Mouse (Mus musculus) neural tube, embryonic 11.5 days (tissue): Measurements from ENCODE around the gene Erf. TPM values are rescaled to one million over a fixed set of nuclear protein-coding genes. Genes with fewer than 3 reads are reported as not detected.
A peak's percentile ranks its signal among the peaks of the same experiment; 100 is the strongest.

Experiments
- ATAC-seq: fragments of 200-750 bp; cut with Nextera tagmentation; 2 replicates; pipeline ENCODE4 v1.8.0; 2017; ENCODE audit warnings: moderate number of reproducible peaks, mild to moderate bottlenecking, moderate TSS enrichment, moderate library complexity; ENCODE audit not compliant: insufficient read depth, low FRiP score, low TSS enrichment
- DNase-seq: peaks from one replicate; pipeline ENCODE4 v3.0.0-alpha.2; 2015; ENCODE audit warnings: low spot score
- H3K27ac ChIP-seq: fragments of 300-500 bp; sonication (generic); 2 replicates; pipeline ENCODE4 v1.5.1; 2014; ENCODE audit warnings: low read depth, mild to moderate bottlenecking, low read length
- H3K27me3 ChIP-seq: fragments of 300-500 bp; sonication (generic); 2 replicates; pipeline ENCODE4 v1.6.1; 2014; ENCODE audit warnings: mild to moderate bottlenecking, low read length, mixed read lengths; ENCODE audit not compliant: control insufficient read depth, insufficient read depth
- H3K36me3 ChIP-seq: fragments of 300-500 bp; sonication (generic); 2 replicates; pipeline ENCODE4 v1.6.1; 2014; ENCODE audit warnings: mild to moderate bottlenecking, low read length, moderate library complexity, mixed read lengths; ENCODE audit not compliant: control insufficient read depth, insufficient read depth
- H3K4me1 ChIP-seq: fragments of 300-500 bp; sonication (generic); 2 replicates; pipeline ENCODE4 v1.6.1; 2014; ENCODE audit warnings: low read length, mixed read lengths; ENCODE audit not compliant: control insufficient read depth, insufficient read depth
- H3K4me2 ChIP-seq: fragments of 300-500 bp; sonication (generic); 2 replicates; pipeline ENCODE4 v1.6.1; 2014; ENCODE audit warnings: low read depth, mild to moderate bottlenecking, moderate library complexity
- H3K4me3 ChIP-seq: fragments of 300-500 bp; sonication (generic); 2 replicates; pipeline ENCODE4 v1.5.1; 2014; ENCODE audit warnings: low read depth, low read length
- H3K9ac ChIP-seq: fragments of 300-500 bp; sonication (generic); 2 replicates; pipeline ENCODE4 v1.6.1; 2014; ENCODE audit warnings: mild to moderate bottlenecking, low read length
- H3K9me3 ChIP-seq: fragments of 300-500 bp; sonication (generic); 2 replicates; pipeline ENCODE4 v1.6.1; 2016; ENCODE audit warnings: low read length; ENCODE audit not compliant: control insufficient read depth
- WGBS: fragments of 180-500 bp; shearing (Covaris S2); extraction: QIAGEN DNeasy Blood & Tissue Kit; methylation state at CpG from one replicate; pipeline ENCODE4 v1.1.7; 2014; 5-methylcytosine and 5-hydroxymethylcytosine counted together
- polyA plus RNA-seq: library from polyadenylated mRNA; unstranded; fragments of >200 nt; fragmentation: Nextera tagmentation; extraction: Ambion mirVana; gene quantifications from 2 replicates; pipeline ENCODE4 v1.2.1, GENCODE M21; 2014

Erf gene
- polyA plus RNA-seq, 1 experiment from 2014 or later = 16.7 TPM

- Histone ChIP-seq H3K4me3 (peak overlapping the region; percentile 61; the same call in 1 of the 2 replicates), H3K27ac (no peak overlapping the region), H3K9ac (no peak overlapping the region), H3K9me3 (no peaks in the 10 kb centered on the region), H3K4me2 (no peak overlapping the region; the same call in 1 of the 2 replicates), H3K4me1 (peaks cover 20% of the 10 kb centered on the region), H3K36me3 (no peaks in the 10 kb centered on the region), H3K27me3 (no peaks in the 10 kb centered on the region)
- no peak for ATAC-seq
- 67% methylated on average over 12 of the region's 12 CpGs for WGBS
- no peak for DNase-seq
Observed at GRCm38 (mm10) chr7:25217653-25218395, 32.7 kb downstream of the Erf start.

- ATAC-seq = no peak
- Histone ChIP-seq H3K27ac (no peak overlapping the region), H3K9ac (no peak overlapping the region), H3K27me3 (no peaks in the 10 kb centered on the region), H3K36me3 (no peaks in the 10 kb centered on the region), H3K4me3 (no peak overlapping the region), H3K4me2 (no peak overlapping the region), H3K4me1 (peaks cover 5% of the 10 kb centered on the region; the same call in 1 of the 2 replicates), H3K9me3 (no peaks in the 10 kb centered on the region)
- WGBS = 98% methylated on average over 2 of the region's 2 CpGs
- DNase-seq = no peak
Observed at GRCm38 (mm10) chr7:25214172-25214571, 36.4 kb downstream of the Erf start.

GRCm38 (mm10) chr7:25213099-25213498 is 37.5 kb downstream of the Erf start:
- WGBS = 78% methylated on average over 3 of the region's 3 CpGs
- H3K27ac ChIP-seq = no peak overlapping the region
- DNase-seq (no peak), ATAC-seq (no peak)
- H3K36me3 ChIP-seq = no peaks in the 10 kb centered on the region
- no peak overlapping the region for H3K4me3 ChIP-seq
- H3K9me3 ChIP-seq = no peaks in the 10 kb centered on the region
- H3K9ac ChIP-seq = no peak overlapping the region
- H3K4me1 ChIP-seq = no peaks in the 10 kb centered on the region
- no peaks in the 10 kb centered on the region for H3K27me3 ChIP-seq
- H3K4me2 ChIP-seq = no peak overlapping the region

GRCm38 (mm10) chr7:25210482-25210881 is 40.1 kb downstream of the Erf start:
- ATAC-seq = no peak
- WGBS = 81% methylated on average over 4 of the region's 4 CpGs
- no peaks in the 10 kb centered on the region for H3K9me3 ChIP-seq

GRCm38 (mm10) chr7:25209161-25209622 is 41.4 kb downstream of the Erf start:
- DNase-seq = no peak
- no peaks in the 10 kb centered on the region; the same call in none of the 2 replicates for H3K36me3 ChIP-seq

More at GRCm38 (mm10) chr7:25210482-25210881, 40.1 kb downstream of the Erf start:
- Histone ChIP-seq H3K27me3 (no peaks in the 10 kb centered on the region), H3K4me3 (no peak overlapping the region), H3K36me3 (no peaks in the 10 kb centered on the region; the same call in 1 of the 2 replicates), H3K27ac (no peak overlapping the region), H3K4me1 (no peaks in the 10 kb centered on the region), H3K4me2 (no peak overlapping the region), H3K9ac (no peak overlapping the region)
- no peak for DNase-seq

GRCm38 (mm10) chr7:25206094-25206830 is 44.3 kb downstream of the Erf start:
- H3K27ac ChIP-seq = no peak overlapping the region
- no peaks in the 10 kb centered on the region for H3K27me3 ChIP-seq
- H3K9ac ChIP-seq = no peak overlapping the region
- no peaks in the 10 kb centered on the region for H3K4me1 ChIP-seq
- DNase-seq (no peak), ATAC-seq (no peak)
- H3K36me3 ChIP-seq = peaks cover 5% of the 10 kb centered on the region
- no peaks in the 10 kb centered on the region for H3K9me3 ChIP-seq
- no peak overlapping the region for H3K4me2 ChIP-seq
- WGBS = 92% methylated on average over 16 of the region's 16 CpGs
- H3K4me3 ChIP-seq = no peak overlapping the region

More at GRCm38 (mm10) chr7:25209161-25209622, 41.4 kb downstream of the Erf start:
- H3K4me2 ChIP-seq = no peak overlapping the region
- no peaks in the 10 kb centered on the region for H3K9me3 ChIP-seq
- WGBS = 83% methylated on average over 3 of the region's 3 CpGs
- H3K4me3 ChIP-seq = no peak overlapping the region
- H3K9ac ChIP-seq = no peak overlapping the region
- ATAC-seq = no peak
- H3K4me1 ChIP-seq = no peaks in the 10 kb centered on the region
- H3K27me3 ChIP-seq = no peaks in the 10 kb centered on the region
- H3K27ac ChIP-seq = no peak overlapping the region

- ATAC-seq (no peak), DNase-seq (no peak)
- 89% methylated on average over 16 of the region's 16 CpGs for WGBS
- Histone ChIP-seq H3K9ac (no peak overlapping the region), H3K27me3 (no peaks in the 10 kb centered on the region), H3K27ac (no peak overlapping the region), H3K9me3 (no peaks in the 10 kb centered on the region), H3K36me3 (peaks cover 5% of the 10 kb centered on the region), H3K4me3 (no peak overlapping the region), H3K4me2 (no peak overlapping the region), H3K4me1 (no peaks in the 10 kb centered on the region)
Observed at GRCm38 (mm10) chr7:25205355-25206093, 45.0 kb downstream of the Erf start.

GRCm38 (mm10) chr7:25203624-25204023 is 46.9 kb downstream of the Erf start:
- WGBS = 87% methylated on average over 20 of the region's 20 CpGs
- Histone ChIP-seq H3K4me3 (no peak overlapping the region), H3K4me1 (no peaks in the 10 kb centered on the region), H3K36me3 (peaks cover 5% of the 10 kb centered on the region), H3K27me3 (no peaks in the 10 kb centered on the region), H3K9me3 (no peaks in the 10 kb centered on the region), H3K4me2 (no peak overlapping the region), H3K9ac (no peak overlapping the region), H3K27ac (no peak overlapping the region)
- ATAC-seq = no peak
- DNase-seq = no peak
